Mouse (Mus musculus) small intestine, adult 2 months (tissue): ENCODE data around the gene Adam22. TPM values are rescaled to one million over a fixed set of nuclear protein-coding genes. Genes with fewer than 3 reads are reported as not detected.

Experiments
- H3K27ac ChIP-seq: fragments of 200-500 bp; 2 replicates; pipeline ENCODE4 v1.5.1; 2012; ENCODE audit warnings: low read depth, low read length, control low read depth, inconsistent platforms; ENCODE audit not compliant: insufficient read depth
- H3K27me3 ChIP-seq: fragments of 200-500 bp; 2 replicates; pipeline ENCODE4 v1.6.1; 2012; ENCODE audit warnings: mild to moderate bottlenecking, moderate library complexity, low read length, inconsistent platforms; ENCODE audit not compliant: control insufficient read depth, insufficient read depth
- H3K36me3 ChIP-seq: fragments of 200-500 bp; 2 replicates; pipeline ENCODE4 v1.6.1; 2012; ENCODE audit warnings: mild to moderate bottlenecking, low read length, control low read depth, inconsistent platforms; ENCODE audit not compliant: control insufficient read depth, insufficient read depth
- H3K4me1 ChIP-seq: fragments of 200-500 bp; 2 replicates; pipeline ENCODE4 v1.6.1; 2012; ENCODE audit warnings: low read length, inconsistent platforms, mixed read lengths; ENCODE audit not compliant: control insufficient read depth, insufficient read depth, insufficient read length
- H3K4me3 ChIP-seq: fragments of 200-500 bp; 2 replicates; pipeline ENCODE4 v1.5.1; 2012; ENCODE audit warnings: low read depth, mild to moderate bottlenecking, control low read depth, inconsistent platforms, low read length, moderate library complexity
- CTCF ChIP-seq: fragments of 200-500 bp; IDR thresholded peaks from 2 replicates; pipeline ENCODE4 v1.5.1; 2012; ENCODE audit warnings: low read depth, mild to moderate bottlenecking, control low read depth, inconsistent platforms, low read length, moderate library complexity, mixed read lengths; ENCODE audit not compliant: insufficient replicate concordance, insufficient read length; ENCODE audit errors: extremely low read depth
- POLR2A ChIP-seq: fragments of 200-500 bp; IDR thresholded peaks from 2 replicates; pipeline ENCODE4 v1.6.1; 2012; ENCODE audit warnings: low read depth, mild to moderate bottlenecking, control low read depth, inconsistent platforms, low read length, moderate library complexity
- WGBS: fragments of 180-500 bp; shearing (Covaris S2); methylation state at CpG from one replicate; pipeline ENCODE4 v1.1.7; 2018; 5-methylcytosine and 5-hydroxymethylcytosine counted together
- polyA plus RNA-seq: library from polyadenylated mRNA; depleted of rRNA; stranded (reverse); fragments of >200 nt; gene quantifications from 2 replicates; pipeline ENCODE4 v1.2.3, GENCODE M21; 2012

Gene Adam22
- polyA plus RNA-seq, 1 experiment, result 0.22 TPM

DNA sequence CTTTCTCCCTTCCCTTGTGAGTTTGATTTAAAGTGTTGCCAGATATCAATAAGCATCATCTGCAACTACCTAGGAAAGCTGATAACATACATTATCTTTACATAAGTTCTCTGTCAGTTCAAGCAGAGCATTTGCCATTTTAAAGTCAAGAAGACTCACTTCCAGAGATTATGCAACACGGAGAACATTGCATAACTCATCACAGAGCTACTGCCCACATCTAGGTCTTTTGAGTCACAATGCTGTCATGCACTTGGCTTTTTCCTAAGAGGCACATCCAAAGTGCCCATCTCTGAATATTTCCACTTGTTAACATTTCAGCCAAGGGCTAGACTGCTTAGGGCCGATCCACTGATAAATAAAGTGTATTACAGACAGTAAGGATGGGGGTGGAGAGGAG, 55.6 kb downstream of the Adam22 start:
- Histone ChIP-seq H3K4me3 (no peak overlapping the region), H3K27ac (no peak overlapping the region), H3K27me3 (no peaks in the 10 kb centered on the region), H3K36me3 (no peaks in the 10 kb centered on the region), H3K4me1 (no peaks in the 10 kb centered on the region)
- WGBS, result 77% methylated on average over 2 of the region's 2 CpGs
- no peak for TF ChIP-seq CTCF
- TF ChIP-seq POLR2A, result no peak

DNA sequence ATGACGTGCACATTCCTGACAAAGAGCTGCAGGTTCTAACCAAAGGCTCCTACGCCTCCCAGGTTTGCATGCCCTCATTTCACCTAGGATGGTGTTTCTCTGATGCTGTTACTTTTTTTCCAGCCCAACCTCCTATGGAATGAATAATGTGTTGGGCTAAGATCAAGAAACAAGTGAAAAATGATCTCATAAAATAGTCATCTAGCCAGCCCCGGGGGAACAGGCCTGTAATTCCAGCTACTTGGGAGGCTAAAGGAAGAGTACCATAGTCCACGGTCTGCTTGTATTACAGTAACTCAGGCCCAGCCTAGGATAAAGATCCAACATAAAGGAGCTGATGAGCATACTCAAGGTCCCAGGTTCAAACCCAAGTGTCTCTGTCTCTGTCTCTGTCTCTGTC, 57.1 kb downstream of the Adam22 start:
- Histone ChIP-seq H3K27me3 (no peaks in the 10 kb centered on the region), H3K4me3 (no peak overlapping the region), H3K36me3 (no peaks in the 10 kb centered on the region), H3K27ac (no peak overlapping the region), H3K4me1 (no peaks in the 10 kb centered on the region)
- WGBS, result 71% methylated on average over 4 of the region's 4 CpGs
- TF ChIP-seq POLR2A (no peak), CTCF (no peak)

DNA sequence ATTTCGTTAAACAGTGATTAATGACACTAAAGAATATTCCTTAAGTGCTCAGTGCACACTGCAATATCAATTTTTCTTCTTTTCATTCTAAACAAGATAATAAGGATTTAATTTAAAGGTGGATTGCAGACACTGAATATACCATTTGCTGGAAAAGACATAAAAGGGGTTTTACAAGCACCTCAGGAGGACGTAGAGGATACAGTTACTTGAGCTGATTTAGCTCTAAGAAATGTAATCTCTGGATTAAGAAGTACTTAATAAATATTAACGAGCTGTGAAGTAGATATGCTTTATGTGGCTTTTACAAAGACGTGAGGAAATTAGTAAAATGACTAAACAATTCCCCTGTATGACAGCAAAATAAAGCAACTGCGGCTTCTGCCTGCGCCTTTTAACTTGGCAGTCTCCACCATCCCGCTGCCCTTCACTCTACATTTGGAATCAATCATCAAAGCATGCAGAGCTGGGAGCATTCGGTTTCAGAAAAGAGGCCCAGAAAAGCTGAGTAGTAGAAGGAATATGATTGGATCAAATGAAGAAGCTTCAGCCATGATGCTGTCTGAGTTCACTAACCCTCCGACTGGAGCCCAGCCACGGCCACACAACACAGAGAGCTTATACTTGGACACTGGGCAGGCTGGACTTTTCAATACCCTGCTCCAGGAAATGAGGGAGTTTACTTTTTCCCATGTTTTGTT, 70.1 kb downstream of the Adam22 start:
- no peak overlapping the region for H3K27ac ChIP-seq
- H3K4me3 ChIP-seq, result no peak overlapping the region
- H3K27me3 ChIP-seq, result no peaks in the 10 kb centered on the region
- no peaks in the 10 kb centered on the region for H3K36me3 ChIP-seq
- WGBS, result 74% methylated on average over 10 of the region's 10 CpGs
- TF ChIP-seq POLR2A, result no peak
- TF ChIP-seq CTCF, result no peak
- no peaks in the 10 kb centered on the region for H3K4me1 ChIP-seq

DNA sequence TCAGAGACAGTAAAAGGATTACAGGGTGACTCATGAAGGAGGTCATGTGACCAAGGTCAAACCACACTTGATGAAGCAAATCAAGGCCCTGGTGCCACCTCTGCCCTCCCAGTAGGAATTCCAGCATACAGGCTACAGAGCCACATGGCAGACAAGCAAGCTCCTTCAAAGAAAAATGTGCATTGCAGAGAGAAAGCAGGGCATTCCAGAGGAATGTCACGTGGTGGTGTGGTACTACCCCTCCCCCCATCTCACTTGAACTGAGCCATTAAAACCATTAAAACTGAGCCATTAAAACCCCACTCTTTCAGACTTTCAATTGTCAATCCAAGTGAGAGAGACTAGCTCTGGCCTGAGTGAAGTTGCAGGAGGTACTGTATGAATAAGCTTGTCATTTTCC, 74.7 kb downstream of the Adam22 start:
- 21% methylated on average over 1 of the region's 1 CpGs for WGBS
- H3K27ac ChIP-seq, result no peak overlapping the region
- no peaks in the 10 kb centered on the region for H3K27me3 ChIP-seq
- no peak overlapping the region for H3K4me3 ChIP-seq
- no peaks in the 10 kb centered on the region for H3K36me3 ChIP-seq
- no peak for TF ChIP-seq POLR2A
- no peak for TF ChIP-seq CTCF
- H3K4me1 ChIP-seq, result no peaks in the 10 kb centered on the region

DNA sequence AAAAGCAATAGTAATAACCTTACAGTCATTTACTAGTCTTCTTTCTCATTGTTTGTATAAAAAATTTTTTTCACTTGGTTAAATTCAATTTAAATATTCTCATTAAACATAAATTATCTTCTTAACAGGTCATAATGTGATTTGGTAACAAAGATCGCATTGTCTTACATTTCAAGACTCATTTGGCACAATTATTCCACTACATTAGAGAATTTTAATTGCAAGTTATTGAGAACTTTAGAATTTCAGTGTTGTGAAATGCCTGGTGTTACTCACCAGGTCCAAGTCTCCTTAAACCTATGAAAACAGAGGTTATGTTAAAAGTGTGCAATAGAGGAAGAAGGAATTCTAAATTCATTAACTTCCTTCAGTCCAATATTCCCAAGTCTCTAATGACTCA, 76.5 kb downstream of the Adam22 start:
- H3K27ac ChIP-seq, result no peak overlapping the region
- TF ChIP-seq POLR2A (no peak), CTCF (no peak)
- no peak overlapping the region for H3K4me3 ChIP-seq
- whole genome bisulfite sequencing, result 96% methylated on average over 1 of the region's 1 CpGs
- no peaks in the 10 kb centered on the region for H3K27me3 ChIP-seq
- no peaks in the 10 kb centered on the region for H3K36me3 ChIP-seq
- no peaks in the 10 kb centered on the region for H3K4me1 ChIP-seq

DNA sequence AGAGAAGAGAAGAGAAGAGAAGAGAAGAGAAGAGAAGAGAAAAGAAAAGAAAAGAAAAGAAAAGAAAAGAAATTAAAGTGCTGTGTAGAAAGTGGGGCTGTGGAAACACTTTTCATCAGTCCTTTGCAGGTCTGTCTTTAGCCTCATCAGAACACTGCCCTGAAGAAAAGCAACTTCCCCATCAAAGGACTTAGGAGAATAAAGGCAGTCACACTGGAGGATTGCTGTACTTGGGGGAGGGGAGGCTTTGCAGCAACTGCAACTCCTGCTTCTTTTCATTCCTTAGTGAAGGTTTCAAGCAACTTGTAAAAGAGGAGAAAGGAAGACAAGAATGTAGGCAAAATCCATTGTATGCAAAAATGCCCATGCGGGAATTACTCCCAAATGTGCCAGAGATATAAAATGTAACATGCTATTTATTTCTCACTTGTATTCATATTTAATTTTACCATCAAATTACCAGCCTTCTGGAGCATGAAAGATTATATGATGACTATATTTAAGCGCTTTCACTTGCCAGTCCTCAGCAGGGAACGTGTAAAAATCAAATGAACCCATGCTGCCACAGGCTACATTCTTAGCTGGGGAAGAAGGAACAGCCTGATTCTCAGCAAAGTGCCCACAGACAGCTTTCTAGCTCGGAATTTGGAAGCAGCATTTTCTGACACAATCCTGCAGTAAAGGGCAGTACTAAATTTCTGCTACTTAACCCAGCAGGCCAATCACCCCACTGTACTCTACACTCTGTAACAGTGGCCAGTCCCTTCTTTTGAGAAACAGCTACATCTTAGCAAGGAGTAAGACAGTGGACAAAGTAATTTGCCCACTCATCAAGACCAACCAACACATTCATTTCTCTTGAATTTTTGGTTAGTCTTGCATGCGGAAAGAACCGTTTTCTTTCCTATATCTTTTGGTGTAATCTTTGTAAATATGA, 78.0 kb downstream of the Adam22 start:
- H3K4me1 ChIP-seq, result no peaks in the 10 kb centered on the region
- no peaks in the 10 kb centered on the region for H3K36me3 ChIP-seq
- WGBS, result 70% methylated on average over 6 of the region's 6 CpGs
- H3K27me3 ChIP-seq, result no peaks in the 10 kb centered on the region
- H3K4me3 ChIP-seq, result no peak overlapping the region
- TF ChIP-seq POLR2A (no peak), CTCF (no peak)
- no peak overlapping the region for H3K27ac ChIP-seq

DNA sequence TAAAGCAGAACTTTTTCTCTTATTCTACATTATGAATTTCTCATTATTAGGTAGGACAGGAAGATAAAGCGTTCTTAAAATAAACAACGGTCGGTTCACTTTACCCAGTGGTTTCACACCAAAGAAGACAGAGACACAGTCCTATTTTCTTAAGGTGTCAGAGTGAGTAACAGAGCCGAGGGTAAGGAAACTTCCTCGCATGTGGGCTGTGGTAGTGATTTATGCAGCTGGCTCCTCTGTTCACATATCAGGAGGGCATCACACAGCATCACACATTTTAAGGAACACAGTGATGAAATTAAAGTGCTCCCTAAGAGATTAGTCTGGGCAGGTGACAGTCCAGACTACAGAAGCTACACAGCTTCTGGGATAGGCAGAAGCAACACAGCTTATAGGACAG, 83.8 kb downstream of the Adam22 start:
- 75% methylated on average over 5 of the region's 5 CpGs for WGBS
- Histone ChIP-seq H3K27ac (no peak overlapping the region), H3K27me3 (no peaks in the 10 kb centered on the region), H3K4me3 (no peak overlapping the region), H3K36me3 (no peaks in the 10 kb centered on the region), H3K4me1 (no peaks in the 10 kb centered on the region)
- TF ChIP-seq POLR2A (no peak), CTCF (no peak)
